Mouse (Mus musculus) 3134 (cell line): ENCODE results near the gene Rims1.

Source experiments
- DNase-seq: peaks from one replicate; pipeline ENCODE4 v3.0.0-alpha.2; 2011; ENCODE audit warnings: low spot score; ENCODE audit not compliant: insufficient read length; ENCODE audit errors: extremely low read depth

The Rims1 gene

GRCm38 (mm10) chr1:22262169-22262950 lies 543.4 kb downstream of the Rims1 start:
- DNase-seq, result no peak

DNA sequence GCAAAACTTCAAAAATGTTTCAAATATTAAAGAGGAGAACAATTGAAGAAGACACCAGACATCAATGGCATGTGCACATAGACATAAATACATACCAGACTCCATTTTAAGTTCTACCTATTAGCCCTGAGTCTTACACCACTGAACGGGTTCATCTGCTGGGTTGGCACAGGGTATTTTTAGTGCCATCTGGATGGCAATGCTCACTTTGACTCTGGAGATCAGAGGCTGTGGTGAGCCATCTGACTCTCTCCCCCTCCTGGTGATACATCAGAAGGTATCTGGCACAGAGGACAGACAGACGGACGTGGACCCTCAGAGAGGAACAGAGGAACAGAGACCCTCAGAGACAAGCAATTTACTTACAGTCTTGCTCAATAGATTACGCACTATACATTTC lies 544.1 kb downstream of the Rims1 start:
- no peak for DNase-seq

GRCm38 (mm10) chr1:22260291-22260690 lies 545.5 kb downstream of the Rims1 start:
- no peak for DNase-seq

- DNase-seq, result no peak
Observed at GRCm38 (mm10) chr1:22258356-22258755, 547.4 kb downstream of the Rims1 start.

DNA sequence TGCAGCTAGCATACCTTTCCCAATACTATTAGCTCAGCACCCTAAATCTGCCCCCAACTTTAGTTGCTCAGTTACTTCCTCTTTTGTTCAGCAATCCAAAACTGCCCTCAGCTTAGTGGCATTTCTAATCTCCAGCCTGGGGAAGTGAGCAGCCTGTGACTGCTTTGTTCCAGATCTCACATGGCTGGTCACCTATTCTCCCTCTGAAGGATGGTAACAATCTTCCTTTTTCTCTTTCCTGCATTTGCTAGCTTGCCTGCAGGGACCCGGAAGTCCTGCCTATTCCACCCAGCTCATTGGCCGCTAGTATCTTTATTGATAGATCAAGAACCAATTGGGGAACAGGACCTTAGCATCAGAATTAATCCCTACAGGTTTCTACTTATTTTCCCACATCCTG lies 551.5 kb downstream of the Rims1 start:
- DNase-seq, result no peak

GRCm38 (mm10) chr1:22252873-22253272 lies 552.9 kb downstream of the Rims1 start:
- DNase-seq, result no peak

GRCm38 (mm10) chr1:22248898-22249386 lies 556.9 kb downstream of the Rims1 start:
- DNase-seq, result no peak

GRCm38 (mm10) chr1:22245748-22246147 lies 560.0 kb downstream of the Rims1 start:
- DNase-seq, result no peak
